Mouse (Mus musculus) limb, embryonic 12.5 days (tissue): ENCODE data around the gene Mtx1. TPM values are rescaled to one million over a fixed set of nuclear protein-coding genes. Genes with fewer than 3 reads are reported as not detected.

Experiments
- ATAC-seq: fragments of 200-750 bp; cut with Nextera tagmentation; 2 replicates; pipeline ENCODE4 v1.8.0; 2017; ENCODE audit warnings: low read depth, moderate TSS enrichment; ENCODE audit not compliant: insufficient number of reproducible peaks, insufficient read depth, low FRiP score, low TSS enrichment
- H3K27ac ChIP-seq: fragments of 300-500 bp; sonication (generic); 2 replicates; pipeline ENCODE4 v1.5.1; 2016; ENCODE audit warnings: mild to moderate bottlenecking, moderate library complexity
- H3K27me3 ChIP-seq: fragments of 300-500 bp; sonication (generic); 2 replicates; pipeline ENCODE4 v1.6.1; 2016; ENCODE audit warnings: mild to moderate bottlenecking, moderate library complexity
- H3K36me3 ChIP-seq: fragments of 300-500 bp; sonication (generic); 2 replicates; pipeline ENCODE4 v1.6.1; 2016; ENCODE audit warnings: mild to moderate bottlenecking, moderate library complexity
- H3K4me1 ChIP-seq: fragments of 300-500 bp; sonication (generic); replicated peaks from 2 replicates; pipeline ENCODE4 v1.6.1; 2016
- H3K4me2 ChIP-seq: fragments of 300-500 bp; sonication (generic); 2 replicates; pipeline ENCODE4 v1.6.1; 2016; ENCODE audit warnings: mild to moderate bottlenecking, moderate library complexity
- H3K4me3 ChIP-seq: fragments of 300-500 bp; sonication (generic); replicated peaks from 2 replicates; pipeline ENCODE4 v1.5.1; 2016; ENCODE audit warnings: mild to moderate bottlenecking
- H3K9ac ChIP-seq: fragments of 300-500 bp; sonication (generic); replicated peaks from 2 replicates; pipeline ENCODE4 v1.6.1; 2016; ENCODE audit warnings: mild to moderate bottlenecking, moderate library complexity
- H3K9me3 ChIP-seq: fragments of 300-500 bp; sonication (generic); 2 replicates; pipeline ENCODE4 v1.6.1; 2016; ENCODE audit warnings: mild to moderate bottlenecking, moderate library complexity
- WGBS: fragments of 180-500 bp; shearing (Covaris S2); methylation state at CpG from one replicate; pipeline ENCODE4 v1.1.7; 2016; 5-methylcytosine and 5-hydroxymethylcytosine counted together
- polyA plus RNA-seq: library from polyadenylated mRNA; unstranded; fragments of >200 nt; fragmentation: Nextera tagmentation; extraction: Ambion mirVana; gene quantifications from 2 replicates; pipeline ENCODE4 v1.2.1, GENCODE M21; 2016

The Mtx1 gene
- polyA plus RNA-seq, 1 experiment from 2014 or later = 217 TPM

DNA sequence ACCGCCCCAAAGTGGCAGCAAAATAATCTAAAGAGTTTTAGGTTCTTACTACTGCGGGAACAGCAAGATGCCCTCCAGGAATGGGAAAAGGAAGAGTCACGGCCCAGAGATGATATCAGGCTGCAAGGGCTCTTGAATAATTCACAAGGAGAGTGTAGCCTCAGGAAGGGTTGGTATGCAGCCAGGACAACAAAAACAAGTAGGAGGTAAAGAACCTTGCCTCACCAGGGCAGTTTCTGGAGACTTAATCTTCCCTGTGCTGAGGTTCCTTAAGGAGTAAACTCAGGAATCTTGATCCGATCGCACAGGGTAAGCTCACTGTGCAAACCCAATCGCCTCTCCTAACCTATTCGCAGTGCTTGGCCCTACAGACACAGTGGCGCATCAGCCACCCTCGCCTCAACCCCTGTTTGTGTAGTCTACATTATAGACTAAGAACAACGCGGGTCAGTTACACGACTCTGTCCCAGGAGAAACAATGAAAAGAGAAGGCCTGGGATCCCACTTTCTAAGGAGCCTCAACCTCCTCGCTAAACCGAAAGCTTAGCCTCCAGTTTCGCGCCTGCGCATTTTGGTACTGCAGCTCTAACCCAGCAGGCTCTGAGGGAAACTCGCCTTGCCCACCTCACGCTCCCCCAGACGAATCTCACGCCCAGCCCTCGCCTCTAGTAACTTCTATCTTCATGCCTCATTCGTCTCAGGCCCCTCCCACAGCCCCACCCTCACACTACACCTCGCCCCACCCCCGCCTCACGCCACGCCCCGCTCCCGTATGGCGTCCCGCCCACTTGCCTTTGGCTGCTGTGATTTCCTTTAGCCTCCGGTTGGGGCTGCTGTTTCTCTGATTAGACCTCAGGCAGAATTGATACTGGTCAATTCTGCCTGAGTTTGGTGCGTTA is 30.7 kb downstream of the Mtx1 start:
- peak overlapping the region; percentile 63 for H3K4me2 ChIP-seq

DNA sequence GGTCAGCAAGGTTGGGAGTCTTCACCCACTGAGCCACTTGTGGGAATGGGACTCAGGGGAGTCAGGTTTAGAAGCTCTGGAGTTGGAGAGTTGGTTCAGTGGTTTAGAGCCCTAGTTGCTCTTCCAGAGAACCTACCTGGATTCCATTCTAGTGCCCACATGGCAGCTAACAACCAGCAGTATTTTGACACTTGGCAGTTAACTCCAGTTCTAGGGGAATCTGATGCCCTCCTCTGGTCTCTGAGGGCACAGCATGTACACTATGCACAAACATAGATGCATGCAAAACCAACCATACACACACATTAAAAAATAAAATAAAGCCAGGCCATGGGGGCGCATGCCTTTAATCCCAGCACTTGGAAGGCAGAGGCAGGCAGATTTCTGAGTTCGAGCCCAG is 33.0 kb downstream of the Mtx1 start:
- peaks cover 6% of the 10 kb centered on the region for H3K36me3 ChIP-seq
- no peak overlapping the region for H3K27ac ChIP-seq
- no peak overlapping the region for H3K4me3 ChIP-seq
- H3K9me3 ChIP-seq = no peaks in the 10 kb centered on the region
- 88% methylated on average over 2 of the region's 2 CpGs for WGBS
- H3K4me1 ChIP-seq = peaks cover 8% of the 10 kb centered on the region
- ATAC-seq = no peak
- no peak overlapping the region for H3K4me2 ChIP-seq
- no peak overlapping the region for H3K9ac ChIP-seq
- no peaks in the 10 kb centered on the region for H3K27me3 ChIP-seq

More for the DNA sequence above, 30.7 kb downstream of the Mtx1 start:
- 10% methylated on average over 33 of the region's 33 CpGs for WGBS
- Histone ChIP-seq H3K9ac (peak overlapping the region; percentile 53), H3K27ac (peak overlapping the region; percentile 89), H3K27me3 (no peaks in the 10 kb centered on the region), H3K4me1 (peaks cover 8% of the 10 kb centered on the region), H3K4me3 (peak overlapping the region; percentile 37), H3K36me3 (no peaks in the 10 kb centered on the region), H3K9me3 (no peaks in the 10 kb centered on the region)
- ATAC-seq = peak; percentile 96

DNA sequence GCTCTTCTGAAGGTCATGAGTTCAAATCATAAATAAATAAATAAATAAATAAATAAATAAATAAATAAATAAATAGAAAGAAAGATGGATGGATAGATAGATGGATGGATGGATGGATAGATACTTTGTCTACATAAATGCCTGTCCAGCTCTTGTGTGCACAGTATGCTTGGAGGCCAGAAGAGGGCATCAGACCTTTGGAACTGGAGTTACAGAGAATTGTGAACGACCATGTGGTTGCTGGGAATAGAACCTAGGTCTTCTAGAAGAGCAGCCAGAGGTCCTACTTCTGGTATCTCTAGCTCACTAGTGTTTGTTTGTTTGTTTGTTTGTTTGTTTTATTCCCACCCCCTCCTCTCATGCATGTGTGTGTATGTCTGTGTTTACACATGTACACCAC is 33.5 kb downstream of the Mtx1 start:
- H3K4me1 ChIP-seq = peaks cover 8% of the 10 kb centered on the region
- WGBS = 62% methylated on average over 1 of the region's 1 CpGs
- no peaks in the 10 kb centered on the region for H3K27me3 ChIP-seq
- ATAC-seq = no peak
- no peak overlapping the region for H3K27ac ChIP-seq
- no peak overlapping the region for H3K4me2 ChIP-seq
- no peak overlapping the region for H3K4me3 ChIP-seq
- peaks cover 11% of the 10 kb centered on the region for H3K36me3 ChIP-seq
- H3K9me3 ChIP-seq = no peaks in the 10 kb centered on the region
- H3K9ac ChIP-seq = no peak overlapping the region

DNA sequence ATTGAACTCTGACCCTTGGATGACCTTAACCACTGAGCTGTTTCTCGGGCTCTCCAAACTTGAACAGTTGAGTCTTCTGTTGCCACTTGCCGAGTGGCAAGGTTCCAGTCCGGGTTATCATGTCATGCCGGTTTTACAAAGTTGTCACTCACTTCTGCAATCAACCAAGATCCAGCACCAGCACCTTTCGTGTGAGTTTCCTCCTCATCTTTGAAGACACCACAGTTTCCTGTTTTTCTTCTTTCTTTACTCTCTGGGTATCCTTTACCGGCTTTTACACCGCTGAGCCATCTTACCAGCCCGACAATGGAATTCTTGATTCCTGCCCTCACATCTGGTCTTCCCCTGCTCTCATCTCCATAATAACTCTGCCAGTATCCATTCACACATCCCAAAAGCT is 36.5 kb downstream of the Mtx1 start:
- 88% methylated on average over 8 of the region's 8 CpGs for WGBS
- Histone ChIP-seq H3K9ac (no peak overlapping the region), H3K27me3 (no peaks in the 10 kb centered on the region), H3K9me3 (no peaks in the 10 kb centered on the region), H3K4me1 (peaks cover 3% of the 10 kb centered on the region), H3K4me2 (no peak overlapping the region), H3K27ac (no peak overlapping the region), H3K36me3 (peaks cover 29% of the 10 kb centered on the region), H3K4me3 (no peak overlapping the region)
- no peak for ATAC-seq

DNA sequence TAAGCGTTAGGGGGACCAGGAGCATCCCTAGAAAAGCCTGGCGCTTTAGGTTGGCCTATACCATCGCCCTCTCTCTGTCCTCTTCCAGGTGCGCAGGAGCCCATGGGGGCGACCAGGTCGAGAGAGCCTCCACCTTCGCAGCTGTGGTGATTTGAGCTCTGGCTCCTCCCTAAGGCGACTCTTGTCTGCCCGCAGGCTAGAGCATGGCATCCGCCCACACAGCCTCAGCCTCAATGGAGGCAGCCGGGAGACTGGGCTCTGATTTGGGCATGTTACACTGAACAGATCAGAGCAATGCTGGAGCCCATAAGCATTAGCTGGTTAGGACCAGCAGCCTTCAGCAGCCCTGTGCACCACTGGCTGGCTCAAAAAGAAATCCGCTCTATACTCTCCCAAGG is 38.4 kb downstream of the Mtx1 start:
- no peaks in the 10 kb centered on the region for H3K9me3 ChIP-seq
- 72% methylated on average over 12 of the region's 12 CpGs for WGBS
- H3K4me1 ChIP-seq = peaks cover 23% of the 10 kb centered on the region
- no peak overlapping the region for H3K4me2 ChIP-seq
- peaks cover 29% of the 10 kb centered on the region for H3K36me3 ChIP-seq
- no peak overlapping the region for H3K4me3 ChIP-seq
- H3K27me3 ChIP-seq = no peaks in the 10 kb centered on the region
- ATAC-seq = no peak
- no peak overlapping the region for H3K27ac ChIP-seq
- H3K9ac ChIP-seq = no peak overlapping the region

DNA sequence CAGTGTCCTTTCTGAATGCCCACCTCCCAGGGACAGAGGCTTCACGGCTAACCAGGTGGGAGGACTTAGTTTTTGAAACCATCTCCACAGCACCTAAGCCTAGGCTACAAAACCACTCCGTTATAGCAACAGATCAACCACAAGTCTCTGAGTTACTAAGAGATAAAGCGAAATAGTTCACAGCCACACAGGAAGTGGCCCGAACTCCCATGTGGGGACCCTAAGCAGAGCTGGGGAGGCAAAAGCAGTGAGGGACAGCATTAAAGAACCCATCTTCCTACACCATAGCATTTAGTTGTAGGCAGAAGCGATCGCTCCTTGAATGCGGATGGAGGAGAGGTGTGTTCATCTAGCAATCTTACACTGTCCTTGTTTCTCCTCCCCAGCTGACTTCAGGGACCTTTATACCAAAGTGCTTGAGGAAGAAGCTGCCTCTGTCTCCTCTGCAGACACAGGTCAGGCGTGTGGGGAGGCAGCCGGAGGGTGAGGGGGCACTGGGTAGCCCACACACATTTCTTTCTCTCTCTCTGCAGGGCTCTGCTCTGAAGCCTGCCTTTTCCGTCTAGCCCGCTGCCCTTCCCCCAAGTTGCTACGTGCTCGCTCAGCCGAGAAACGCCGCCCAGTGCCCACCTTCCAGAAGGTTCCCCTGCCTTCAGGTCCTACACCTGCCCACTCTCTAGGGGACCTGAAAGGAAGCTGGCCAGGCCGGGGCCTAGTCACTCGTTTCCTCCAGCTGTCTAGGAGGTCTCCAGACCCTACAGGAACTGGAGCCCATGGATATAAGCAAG is 39.0 kb downstream of the Mtx1 start:
- no peak overlapping the region for H3K4me2 ChIP-seq
- no peak for ATAC-seq
- no peak overlapping the region for H3K4me3 ChIP-seq
- H3K4me1 ChIP-seq = peaks cover 26% of the 10 kb centered on the region
- H3K27ac ChIP-seq = no peak overlapping the region
- peaks cover 29% of the 10 kb centered on the region for H3K36me3 ChIP-seq
- 82% methylated on average over 18 of the region's 18 CpGs for WGBS
- H3K27me3 ChIP-seq = no peaks in the 10 kb centered on the region
- no peak overlapping the region for H3K9ac ChIP-seq
- no peaks in the 10 kb centered on the region for H3K9me3 ChIP-seq

DNA sequence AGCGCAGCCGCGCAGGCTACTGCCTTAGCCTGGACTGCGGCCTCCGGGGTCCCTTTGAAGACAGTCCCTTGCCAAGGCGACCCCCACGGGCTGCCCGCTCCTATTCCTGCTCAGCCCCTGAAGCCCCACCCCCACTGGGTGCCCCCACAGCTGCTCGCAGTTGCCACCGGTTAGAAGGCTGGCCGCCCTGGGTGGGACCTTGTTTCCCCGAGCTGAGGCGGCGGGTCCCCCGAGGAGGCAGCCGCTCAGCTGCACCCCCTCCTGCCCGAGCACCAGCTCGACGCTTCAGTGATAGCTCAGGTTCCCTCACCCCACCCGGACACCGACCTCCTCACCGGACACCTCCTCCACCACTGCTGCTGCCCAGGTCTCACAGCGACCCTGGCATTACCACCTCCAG is 39.7 kb downstream of the Mtx1 start:
- Histone ChIP-seq H3K4me3 (no peak overlapping the region), H3K4me2 (no peak overlapping the region), H3K9ac (no peak overlapping the region), H3K27ac (no peak overlapping the region), H3K27me3 (no peaks in the 10 kb centered on the region), H3K4me1 (peaks cover 29% of the 10 kb centered on the region), H3K9me3 (no peaks in the 10 kb centered on the region), H3K36me3 (peaks cover 32% of the 10 kb centered on the region)
- no peak for ATAC-seq
- 53% methylated on average over 23 of the region's 23 CpGs for WGBS

DNA sequence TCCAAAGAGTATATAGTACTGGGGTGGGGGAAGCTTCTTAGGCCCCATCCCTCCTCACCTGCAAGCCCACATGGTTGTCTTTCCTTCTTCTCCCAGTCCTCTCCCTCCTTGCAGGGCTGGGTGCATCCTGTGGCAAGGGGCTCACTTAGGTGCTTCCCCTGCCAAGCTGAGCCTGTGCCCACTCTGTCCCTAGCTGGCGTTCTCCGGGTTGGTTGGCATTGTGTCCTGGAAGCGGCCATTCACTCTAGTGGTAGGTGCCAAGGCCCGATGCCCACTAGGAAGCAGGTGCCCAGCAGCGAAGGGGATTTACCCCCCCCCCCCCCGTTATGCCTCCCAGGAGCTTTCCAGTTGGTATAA is 43.0 kb downstream of the Mtx1 start:
- Histone ChIP-seq H3K36me3 (peaks cover 59% of the 10 kb centered on the region), H3K27me3 (no peaks in the 10 kb centered on the region), H3K4me2 (peak overlapping the region; percentile 92), H3K4me3 (peak overlapping the region; percentile 65), H3K4me1 (peaks cover 33% of the 10 kb centered on the region), H3K9me3 (no peaks in the 10 kb centered on the region), H3K9ac (peak overlapping the region; percentile 86), H3K27ac (peak overlapping the region; percentile 89; the same call in 1 of the 2 replicates)
- WGBS = 81% methylated on average over 5 of the region's 6 CpGs
- ATAC-seq = no peak

DNA sequence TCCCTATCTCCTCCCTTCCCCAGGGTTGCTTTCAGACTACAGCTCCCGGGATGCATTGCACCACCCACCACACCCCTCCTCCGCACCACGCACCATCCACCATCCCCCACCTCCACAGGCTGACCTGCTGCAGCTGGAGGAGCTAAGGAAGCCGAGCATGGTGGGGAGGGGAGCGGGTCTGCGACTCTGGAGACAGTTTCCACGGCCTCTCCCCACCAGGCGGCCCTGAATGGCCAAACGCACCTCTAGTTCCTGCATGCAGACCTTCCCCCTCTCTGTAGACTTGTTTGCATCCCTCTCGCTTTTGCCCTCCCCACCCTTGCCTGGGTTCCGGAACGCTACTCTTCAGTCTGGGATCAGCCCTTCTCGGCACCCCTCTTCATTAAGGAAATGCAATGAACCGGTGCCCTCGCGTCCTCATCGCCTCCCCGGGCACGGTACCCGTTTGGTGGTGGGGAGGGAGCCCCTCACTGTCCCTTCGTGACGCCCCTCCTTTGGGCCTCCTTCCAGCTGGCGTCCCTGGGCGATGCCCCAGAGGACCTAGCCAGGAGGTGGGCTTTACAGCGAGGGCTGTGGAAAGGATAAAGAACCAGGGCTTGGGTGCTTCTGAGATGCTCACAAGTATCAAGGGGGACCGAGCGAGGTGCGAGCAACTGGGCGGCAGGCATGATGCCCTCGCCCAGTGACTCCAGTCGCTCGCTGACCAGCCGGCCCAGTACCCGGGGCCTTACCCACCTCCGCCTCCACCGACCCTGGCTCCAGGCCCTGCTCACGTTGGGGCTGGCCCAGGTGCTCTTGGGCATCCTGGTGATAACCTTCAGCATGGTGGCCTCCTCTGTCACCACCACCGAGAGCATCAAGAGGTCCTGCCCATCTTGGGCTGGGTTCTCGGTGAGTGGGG is 43.6 kb downstream of the Mtx1 start, which contains the start of gene Fam189b:
Gene Fam189b (plus strand): TSS at position 86 of the 901 bp plus-strand sequence.
- 7% methylated on average over 39 of the region's 39 CpGs for WGBS
- ATAC-seq = peak; percentile 89

DNA sequence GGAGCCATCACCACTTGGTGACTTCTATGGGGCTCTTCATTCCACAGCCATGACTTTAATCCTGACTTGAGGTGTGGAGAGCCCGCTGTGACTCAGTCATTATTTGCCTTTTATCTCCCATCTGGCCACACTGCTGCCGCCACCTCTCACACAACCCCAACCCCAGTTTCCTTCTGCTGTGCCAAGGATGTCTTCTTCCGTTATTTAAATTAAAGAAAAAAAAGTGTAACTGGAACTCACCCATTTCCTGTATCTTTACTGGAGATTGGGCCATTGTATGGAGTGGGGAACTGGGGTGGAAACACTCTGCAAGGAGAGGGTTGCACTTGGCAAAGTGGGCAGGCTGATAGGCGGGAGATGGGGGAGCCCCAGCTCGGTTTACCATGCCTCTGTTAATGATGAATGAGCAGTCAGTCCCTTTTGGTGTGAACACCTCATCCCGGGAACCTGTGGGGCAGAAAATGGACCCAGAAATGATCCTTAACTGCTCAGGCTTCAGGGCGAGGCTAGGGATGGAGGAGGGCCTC is 44.3 kb downstream of the Mtx1 start:
- Histone ChIP-seq H3K27me3 (no peaks in the 10 kb centered on the region), H3K27ac (peak overlapping the region; percentile 89), H3K4me3 (peak overlapping the region; percentile 65), H3K36me3 (peaks cover 47% of the 10 kb centered on the region), H3K9me3 (no peaks in the 10 kb centered on the region), H3K4me1 (peaks cover 41% of the 10 kb centered on the region), H3K9ac (peak overlapping the region; percentile 86; the same call in 1 of the 2 replicates), H3K4me2 (peak overlapping the region; percentile 92)
- 52% methylated on average over 7 of the region's 7 CpGs for WGBS
- 0 out of 2 replicates have a peak, but pooled peaks have one; percentile 6 for ATAC-seq

More for the DNA sequence above, 43.6 kb downstream of the Mtx1 start, which contains the start of gene Fam189b:
- peak within 1 kb of the TSS; percentile 92 for H3K4me2 ChIP-seq
- peak within 1 kb of the TSS; percentile 65 for H3K4me3 ChIP-seq
- no peaks in the 10 kb centered on the region for H3K27me3 ChIP-seq
- H3K36me3 ChIP-seq = peaks cover 54% of the 10 kb centered on the region
- H3K9me3 ChIP-seq = no peaks in the 10 kb centered on the region
- peak within 1 kb of the TSS; percentile 89 for H3K27ac ChIP-seq
- peaks cover 39% of the 10 kb centered on the region for H3K4me1 ChIP-seq
- H3K9ac ChIP-seq = peak within 1 kb of the TSS; percentile 86
